Comparison of ENCODE assay signal across 8 mouse cellular contexts in the genomic region with DNA sequence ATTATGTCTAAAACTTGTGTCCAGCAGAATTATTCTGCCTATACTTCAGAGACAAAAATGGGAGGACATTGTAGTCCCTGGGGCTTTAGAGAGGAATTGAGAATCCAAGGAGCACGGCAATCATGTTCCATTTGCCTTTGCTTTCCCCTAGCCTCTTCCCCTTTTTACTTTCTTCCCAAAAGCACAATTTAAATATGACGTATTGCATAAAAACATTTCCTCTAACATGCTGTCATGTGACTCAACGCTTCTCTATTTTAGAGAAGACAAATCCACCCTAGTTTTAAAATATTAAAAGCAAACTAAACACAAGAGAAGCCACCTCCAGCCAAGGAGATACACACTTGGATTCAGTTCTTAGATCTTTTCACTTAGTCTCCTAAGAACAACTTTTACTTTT. TPM values are rescaled to one million over a fixed set of nuclear protein-coding genes. Genes with fewer than 3 reads are reported as not detected.
A peak's percentile ranks its signal among the peaks of the same experiment; 100 is the strongest.
DNase-seq lines count a peak whose midpoint lies in the region; ATAC-seq and TF ChIP-seq lines count a peak whose summit lies in the region.

No protein-coding gene starts in this region.

- TF ChIP-seq POLR2A in testis, adult 2 months (IDR thresholded peaks at IDR 0.05; ENCODE audit: control insufficient read depth, low read depth, low read length): no peak

- ATAC-seq in forebrain, embryonic 16.5 days: no peak
- ATAC-seq in liver, embryonic 15.5 days (ENCODE audit: insufficient read depth): no peak
- ATAC-seq in stomach, postnatal 0 days (ENCODE audit: low FRiP score, low TSS enrichment): no peak

- H3K4me2 ChIP-seq in forebrain, embryonic 16.5 days (ENCODE audit: low read length): peak overlapping the region; percentile 57
- H3K4me2 ChIP-seq in liver, embryonic 15.5 days: peak overlapping the region; percentile 88
- peak overlapping the region; percentile 71 for H3K4me2 ChIP-seq in stomach, postnatal 0 days (replicated peaks; ENCODE audit: low read depth)

- peak overlapping the region; percentile 92 for H3K27ac ChIP-seq in testis, adult 2 months (ENCODE audit: control insufficient read depth, insufficient read depth, low read depth, low read length)
- H3K27ac ChIP-seq in forebrain, embryonic 16.5 days (ENCODE audit: low read length): peak overlapping the region; percentile 96
- peak overlapping the region; percentile 95 for H3K27ac ChIP-seq in liver, embryonic 15.5 days (replicated peaks)
- peak overlapping the region; percentile 92 for H3K27ac ChIP-seq in stomach, postnatal 0 days (replicated peaks)

- peaks cover 4% of the 10 kb centered on the region; the same call in 1 of the 2 replicates for H3K4me1 ChIP-seq in testis, adult 2 months (ENCODE audit: control insufficient read depth, insufficient read depth, low read length)
- H3K4me1 ChIP-seq in forebrain, embryonic 16.5 days (replicated peaks; ENCODE audit: control insufficient read depth, insufficient read depth, low read length): peaks cover 14% of the 10 kb centered on the region
- peaks cover 35% of the 10 kb centered on the region for H3K4me1 ChIP-seq in liver, embryonic 15.5 days (replicated peaks)
- H3K4me1 ChIP-seq in stomach, postnatal 0 days (replicated peaks; ENCODE audit: control insufficient read depth, insufficient read depth): no peaks in the 10 kb centered on the region

- no peaks in the 10 kb centered on the region for H3K36me3 ChIP-seq in testis, adult 2 months (ENCODE audit: control insufficient read depth, insufficient read depth, low read length)
- H3K36me3 ChIP-seq in forebrain, embryonic 16.5 days (ENCODE audit: control insufficient read depth, insufficient read depth): peaks cover 10% of the 10 kb centered on the region
- peaks cover 35% of the 10 kb centered on the region for H3K36me3 ChIP-seq in liver, embryonic 15.5 days (replicated peaks)
- H3K36me3 ChIP-seq in stomach, postnatal 0 days (ENCODE audit: control insufficient read depth, insufficient read depth, low read length): no peaks in the 10 kb centered on the region

- 40% methylated on average over 3 of the region's 3 CpGs for WGBS in forebrain, embryonic 16.5 days
- 4% methylated on average over 3 of the region's 3 CpGs for WGBS in liver, embryonic 15.5 days (ENCODE audit: insufficient replicate concordance)
- whole genome bisulfite sequencing in stomach, postnatal 0 days: 22% methylated on average over 3 of the region's 3 CpGs

- H3K4me3 ChIP-seq in testis, adult 2 months (ENCODE audit: control insufficient read depth, low read depth, low read length): peak overlapping the region; percentile 91
- peak overlapping the region; percentile 99 for H3K4me3 ChIP-seq in forebrain, embryonic 16.5 days (replicated peaks; ENCODE audit: low read length)
- peak overlapping the region; percentile 100 for H3K4me3 ChIP-seq in liver, embryonic 15.5 days (replicated peaks)
- peak overlapping the region; percentile 87 for H3K4me3 ChIP-seq in stomach, postnatal 0 days (ENCODE audit: low read depth, low read length)

- H3K27me3 ChIP-seq in testis, adult 2 months (ENCODE audit: control insufficient read depth, insufficient read depth, low read length): no peaks in the 10 kb centered on the region
- H3K27me3 ChIP-seq in forebrain, embryonic 16.5 days (replicated peaks; ENCODE audit: control insufficient read depth, insufficient read depth, low read length): no peaks in the 10 kb centered on the region
- no peaks in the 10 kb centered on the region for H3K27me3 ChIP-seq in liver, embryonic 15.5 days
- H3K27me3 ChIP-seq in stomach, postnatal 0 days (ENCODE audit: control insufficient read depth, insufficient read depth, low read length): no peaks in the 10 kb centered on the region

- no peak for TF ChIP-seq EP300 in stomach, postnatal 0 days (optimal IDR thresholded peaks at IDR 0.05)

- no peak for DNase-seq in testis, postnatal 14 days (ENCODE audit: low spot score)
- no peak for DNase-seq in stomach, postnatal 0 days (ENCODE audit: low spot score)
- no peak for DNase-seq in cerebellum, postnatal 25 days
- no peak for DNase-seq in thymus, postnatal 14 days
- no peak for DNase-seq in layer of hippocampus, adult 18-20 months (ENCODE audit: low spot score in 2 of 2)

- H3K9ac ChIP-seq in forebrain, embryonic 16.5 days (replicated peaks; ENCODE audit: low read depth, low read length): peak overlapping the region; percentile 91
- peak overlapping the region; percentile 98 for H3K9ac ChIP-seq in liver, embryonic 15.5 days
- peak overlapping the region; percentile 75; the same call in 1 of the 2 replicates for H3K9ac ChIP-seq in stomach, postnatal 0 days (ENCODE audit: low read length)

- H3K9me3 ChIP-seq in forebrain, embryonic 16.5 days (ENCODE audit: control insufficient read depth, low read length): no peaks in the 10 kb centered on the region
- H3K9me3 ChIP-seq in liver, embryonic 15.5 days (replicated peaks): no peaks in the 10 kb centered on the region
- H3K9me3 ChIP-seq in stomach, postnatal 0 days (ENCODE audit: control insufficient read depth, low read length): no peaks in the 10 kb centered on the region

- TF ChIP-seq CTCF in testis, adult 2 months (IDR thresholded peaks at IDR 0.05; ENCODE audit: control insufficient read depth, insufficient read depth, insufficient replicate concordance, low read depth, low read length): no peak
- TF ChIP-seq CTCF in stomach, postnatal 0 days (IDR thresholded peaks at IDR 0.05; ENCODE audit: low read depth): no peak

RNA-seq across cellular contexts. Expression of a gene that starts 0.7 kb away (rescaled TPM):
- polyA plus RNA-seq in testis, adult 2 months (2012; rRNA removed): 15.5 and 18.9 TPM in 2 replicates
- polyA plus RNA-seq in forebrain, embryonic 16.5 days (2015; fragmentation: Nextera tagmentation; extraction: Ambion mirVana): 36.0 and 44.9 TPM in 2 replicates
- 19.5 and 20.6 TPM in 2 replicates for polyA plus RNA-seq in liver, embryonic 15.5 days (2015; fragmentation: Nextera tagmentation; extraction: Ambion mirVana)
- polyA plus RNA-seq in stomach, postnatal 0 days (2015; fragmentation: Nextera tagmentation; extraction: Ambion mirVana): 5.2 and 5.6 TPM in 2 replicates
- total RNA-seq in layer of hippocampus, adult 18-20 months (2021): 100 to 1,000 TPM; 425 to 459 TPM

RNA-seq across cellular contexts. Expression of a gene that starts 32.5 kb away (rescaled TPM):
- polyA plus RNA-seq in testis, adult 2 months (2012; rRNA removed): 19.9 TPM in 2 replicates
- 91.7 and 96.0 TPM in 2 replicates for polyA plus RNA-seq in forebrain, embryonic 16.5 days (2015; fragmentation: Nextera tagmentation; extraction: Ambion mirVana)
- 16.3 and 17.0 TPM in 2 replicates for polyA plus RNA-seq in liver, embryonic 15.5 days (2015; fragmentation: Nextera tagmentation; extraction: Ambion mirVana)
- 13.8 and 15.0 TPM in 2 replicates for polyA plus RNA-seq in stomach, postnatal 0 days (2015; fragmentation: Nextera tagmentation; extraction: Ambion mirVana)
- 10 to 100 TPM; 63.3 to 68.5 TPM for total RNA-seq in layer of hippocampus, adult 18-20 months (2021)
